Mouse (Mus musculus) heart, embryonic 12.5 days (tissue): Measurements from ENCODE around the gene Cdkn1a. TPM values are rescaled to one million over a fixed set of nuclear protein-coding genes. Genes with fewer than 3 reads are reported as not detected.

ENCODE experiments used
- ATAC-seq: fragments of 200-750 bp; cut with Nextera tagmentation; 2 replicates; pipeline ENCODE4 v1.8.0; 2017; ENCODE audit warnings: moderate TSS enrichment, moderate library complexity; ENCODE audit not compliant: insufficient number of reproducible peaks, low FRiP score
- H3K27ac ChIP-seq: fragments of 300-500 bp; sonication (generic); 2 replicates; pipeline ENCODE4 v1.5.1; 2016; ENCODE audit warnings: mild to moderate bottlenecking, moderate library complexity; ENCODE audit not compliant: poor library complexity, severe bottlenecking
- H3K27me3 ChIP-seq: fragments of 300-500 bp; sonication (generic); replicated peaks from 2 replicates; pipeline ENCODE4 v1.6.1; 2016; ENCODE audit warnings: mild to moderate bottlenecking, moderate library complexity
- H3K36me3 ChIP-seq: fragments of 300-500 bp; sonication (generic); 2 replicates; pipeline ENCODE4 v1.6.1; 2016; ENCODE audit warnings: mild to moderate bottlenecking, moderate library complexity
- H3K4me1 ChIP-seq: fragments of 300-500 bp; sonication (generic); replicated peaks from 2 replicates; pipeline ENCODE4 v1.6.1; 2016; ENCODE audit warnings: mild to moderate bottlenecking
- H3K4me2 ChIP-seq: fragments of 300-500 bp; sonication (generic); 2 replicates; pipeline ENCODE4 v1.6.1; 2016; ENCODE audit warnings: mild to moderate bottlenecking, moderate library complexity
- H3K4me3 ChIP-seq: fragments of 300-500 bp; sonication (generic); 2 replicates; pipeline ENCODE4 v1.5.1; 2016; ENCODE audit warnings: mild to moderate bottlenecking
- H3K9ac ChIP-seq: fragments of 300-500 bp; sonication (generic); 2 replicates; pipeline ENCODE4 v1.6.1; 2016; ENCODE audit warnings: mild to moderate bottlenecking, moderate library complexity
- H3K9me3 ChIP-seq: fragments of 300-500 bp; sonication (generic); replicated peaks from 2 replicates; pipeline ENCODE4 v1.6.1; 2016; ENCODE audit warnings: mild to moderate bottlenecking, moderate library complexity
- WGBS: fragments of 180-500 bp; shearing (Covaris S2); methylation state at CpG from one replicate; pipeline ENCODE4 v1.1.7; 2016; 5-methylcytosine and 5-hydroxymethylcytosine counted together
- polyA plus RNA-seq: library from polyadenylated mRNA; unstranded; fragments of >200 nt; fragmentation: Nextera tagmentation; extraction: Ambion mirVana; gene quantifications from 2 replicates; pipeline ENCODE4 v1.2.1, GENCODE M21; 2016

Cdkn1a gene
- polyA plus RNA-seq, 1 experiment from 2014 or later, result 45.3 TPM

DNA sequence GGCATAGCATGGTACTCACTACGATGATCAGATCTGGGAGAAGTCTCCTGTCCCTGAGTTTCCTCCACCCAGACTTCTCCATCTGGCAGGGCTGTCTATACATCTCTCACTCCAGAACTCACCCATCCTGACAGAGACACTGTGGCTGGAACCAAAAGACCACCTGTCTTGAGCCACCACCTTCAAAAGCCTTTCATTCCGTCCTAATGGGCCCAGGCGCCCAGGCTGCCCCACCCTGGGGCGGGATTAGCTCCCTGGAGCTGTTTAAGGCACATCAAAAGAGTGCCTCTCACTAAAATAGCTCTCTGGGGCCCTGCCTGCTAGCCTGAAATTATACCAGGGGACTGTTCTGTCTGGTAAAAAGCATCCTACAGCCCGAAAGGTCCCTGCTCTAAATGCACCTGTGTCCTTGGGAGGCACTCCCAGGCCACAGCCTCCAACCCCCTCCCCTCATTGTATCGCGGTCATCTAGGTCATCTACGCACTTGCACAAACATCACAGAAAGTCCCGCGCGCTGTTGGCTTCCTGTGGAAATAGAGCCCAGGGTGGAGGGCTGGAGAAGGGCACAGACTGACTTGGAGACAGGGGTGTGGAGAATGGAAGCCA, 18.0 kb upstream of the Cdkn1a start:
- no peaks in the 10 kb centered on the region for H3K9me3 ChIP-seq
- ATAC-seq, result no peak
- H3K4me2 ChIP-seq, result peak overlapping the region; percentile 59
- peak overlapping the region; percentile 54 for H3K9ac ChIP-seq
- H3K27ac ChIP-seq, result peak overlapping the region; percentile 84
- no peaks in the 10 kb centered on the region for H3K27me3 ChIP-seq
- H3K4me1 ChIP-seq, result peaks cover 42% of the 10 kb centered on the region
- no peaks in the 10 kb centered on the region for H3K36me3 ChIP-seq
- H3K4me3 ChIP-seq, result no peak overlapping the region
- 20% methylated on average over 11 of the region's 11 CpGs for WGBS

DNA sequence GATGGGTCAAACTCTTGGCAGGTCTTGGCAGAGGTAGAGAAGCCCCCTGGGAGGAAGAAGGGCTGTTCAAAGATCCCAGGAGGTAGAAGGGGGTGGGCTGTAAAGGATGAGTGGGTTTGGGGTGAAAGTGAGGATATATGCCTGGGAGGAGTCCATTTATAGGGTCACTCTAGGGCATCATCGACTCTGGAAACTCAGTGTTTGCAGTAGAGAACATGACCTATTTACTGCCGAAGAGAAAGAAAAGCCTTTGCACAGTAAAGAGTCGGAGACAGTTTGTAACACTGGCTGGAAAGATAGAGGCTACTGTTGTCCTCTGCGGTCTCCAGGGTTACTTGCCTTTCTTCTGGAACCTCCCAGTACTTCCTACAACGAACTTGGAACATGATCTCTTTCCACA, 17.5 kb upstream of the Cdkn1a start:
- H3K9me3 ChIP-seq, result no peaks in the 10 kb centered on the region
- peak overlapping the region; percentile 84 for H3K27ac ChIP-seq
- peaks cover 45% of the 10 kb centered on the region for H3K4me1 ChIP-seq
- peak overlapping the region; percentile 54 for H3K9ac ChIP-seq
- no peak for ATAC-seq
- H3K36me3 ChIP-seq, result no peaks in the 10 kb centered on the region
- peak overlapping the region; percentile 59 for H3K4me2 ChIP-seq
- no peaks in the 10 kb centered on the region for H3K27me3 ChIP-seq
- WGBS, result 35% methylated on average over 5 of the region's 5 CpGs
- H3K4me3 ChIP-seq, result no peak overlapping the region

DNA sequence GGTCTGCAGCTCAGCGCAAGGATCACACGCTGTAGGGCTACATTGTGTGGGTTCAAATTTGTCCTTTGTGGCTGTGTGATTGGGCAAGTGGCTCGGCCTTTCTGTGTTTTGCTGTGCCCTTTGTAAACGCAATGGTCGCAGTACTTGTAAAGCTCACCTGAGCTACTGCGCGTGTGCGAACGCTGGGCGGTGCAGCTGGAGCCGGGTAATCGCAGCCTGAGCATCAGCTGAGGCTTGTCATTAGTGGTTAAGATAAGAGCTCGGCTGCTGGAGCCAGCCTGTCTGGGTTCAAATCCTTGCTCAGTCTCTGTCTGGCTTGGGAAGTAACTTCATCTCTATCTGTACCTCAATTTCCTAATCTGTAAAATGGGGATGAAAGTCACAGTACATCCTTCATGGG, 16.7 kb upstream of the Cdkn1a start:
- Histone ChIP-seq H3K4me2 (no peak overlapping the region), H3K9me3 (no peaks in the 10 kb centered on the region), H3K27ac (no peak overlapping the region), H3K36me3 (no peaks in the 10 kb centered on the region), H3K4me1 (peaks cover 44% of the 10 kb centered on the region), H3K9ac (no peak overlapping the region), H3K27me3 (no peaks in the 10 kb centered on the region), H3K4me3 (no peak overlapping the region)
- ATAC-seq, result no peak
- WGBS, result 62% methylated on average over 13 of the region's 13 CpGs

DNA sequence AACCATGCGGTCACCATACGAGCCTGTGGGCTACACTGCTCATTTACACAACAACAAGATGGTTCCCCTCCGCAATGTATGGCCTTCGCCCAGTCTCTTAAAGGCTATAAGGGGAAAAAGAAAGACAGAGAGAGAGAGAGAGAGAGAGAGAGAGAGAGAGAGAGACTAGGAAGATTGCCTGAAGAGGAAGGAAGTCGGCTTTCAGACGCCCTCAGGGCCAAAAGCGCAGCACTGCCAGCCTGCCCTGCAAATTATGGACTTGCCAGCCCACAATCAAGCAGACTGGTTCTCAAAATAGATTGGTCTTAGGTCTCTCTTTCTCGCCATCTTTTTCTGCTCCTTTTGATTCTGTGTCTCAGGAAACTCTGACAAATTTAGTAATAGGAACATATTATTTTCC, 14.5 kb upstream of the Cdkn1a start:
- Histone ChIP-seq H3K27ac (no peak overlapping the region), H3K36me3 (no peaks in the 10 kb centered on the region), H3K4me3 (no peak overlapping the region), H3K27me3 (peaks cover 6% of the 10 kb centered on the region), H3K9me3 (no peaks in the 10 kb centered on the region), H3K9ac (no peak overlapping the region), H3K4me1 (peaks cover 53% of the 10 kb centered on the region), H3K4me2 (no peak overlapping the region)
- 79% methylated on average over 8 of the region's 8 CpGs for WGBS
- ATAC-seq, result no peak

DNA sequence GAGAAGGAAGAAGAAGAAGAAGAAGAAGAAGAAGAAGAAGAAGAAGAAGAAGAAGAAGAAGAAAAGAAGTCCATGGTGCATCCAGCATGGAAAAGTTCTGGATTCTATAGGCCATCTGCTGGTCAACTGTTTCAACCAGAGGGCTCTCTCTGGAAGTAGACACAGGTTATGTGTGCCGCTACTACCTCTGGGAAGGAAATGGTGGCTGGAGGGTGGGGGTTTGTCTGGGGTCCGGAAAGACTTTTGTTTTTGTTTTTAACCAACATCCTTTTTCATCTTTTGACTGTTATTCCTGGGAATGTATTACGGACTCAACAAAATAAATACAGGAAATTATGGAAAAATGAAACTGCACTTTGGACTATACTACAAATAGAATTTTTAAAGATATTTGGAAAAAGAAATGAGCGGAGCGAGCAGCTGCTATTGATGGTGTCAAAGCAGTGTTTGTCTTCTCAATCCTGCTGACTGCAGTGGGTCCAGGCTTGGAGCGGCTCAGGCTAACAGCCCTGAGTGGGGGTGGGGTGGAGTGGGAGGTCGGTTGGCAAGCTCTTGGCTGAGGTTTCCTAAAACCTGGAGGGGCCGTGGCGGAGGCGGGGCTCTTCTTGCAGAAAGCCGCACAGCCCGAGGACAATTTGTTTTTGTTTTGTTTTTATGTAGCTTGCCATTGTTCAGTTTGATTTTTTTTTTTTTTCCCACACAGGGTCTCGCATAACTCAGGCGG, 12.8 kb upstream of the Cdkn1a start:
- peak overlapping the region; percentile 41 for H3K4me3 ChIP-seq
- H3K27ac ChIP-seq, result peak overlapping the region; percentile 57; the same call in 1 of the 2 replicates
- ATAC-seq, result no peak
- 18% methylated on average over 14 of the region's 14 CpGs for WGBS
- peaks cover 18% of the 10 kb centered on the region for H3K27me3 ChIP-seq
- H3K36me3 ChIP-seq, result no peaks in the 10 kb centered on the region
- peak overlapping the region; percentile 63 for H3K4me2 ChIP-seq
- H3K9me3 ChIP-seq, result no peaks in the 10 kb centered on the region
- peaks cover 47% of the 10 kb centered on the region for H3K4me1 ChIP-seq
- peak overlapping the region; percentile 52 for H3K9ac ChIP-seq

DNA sequence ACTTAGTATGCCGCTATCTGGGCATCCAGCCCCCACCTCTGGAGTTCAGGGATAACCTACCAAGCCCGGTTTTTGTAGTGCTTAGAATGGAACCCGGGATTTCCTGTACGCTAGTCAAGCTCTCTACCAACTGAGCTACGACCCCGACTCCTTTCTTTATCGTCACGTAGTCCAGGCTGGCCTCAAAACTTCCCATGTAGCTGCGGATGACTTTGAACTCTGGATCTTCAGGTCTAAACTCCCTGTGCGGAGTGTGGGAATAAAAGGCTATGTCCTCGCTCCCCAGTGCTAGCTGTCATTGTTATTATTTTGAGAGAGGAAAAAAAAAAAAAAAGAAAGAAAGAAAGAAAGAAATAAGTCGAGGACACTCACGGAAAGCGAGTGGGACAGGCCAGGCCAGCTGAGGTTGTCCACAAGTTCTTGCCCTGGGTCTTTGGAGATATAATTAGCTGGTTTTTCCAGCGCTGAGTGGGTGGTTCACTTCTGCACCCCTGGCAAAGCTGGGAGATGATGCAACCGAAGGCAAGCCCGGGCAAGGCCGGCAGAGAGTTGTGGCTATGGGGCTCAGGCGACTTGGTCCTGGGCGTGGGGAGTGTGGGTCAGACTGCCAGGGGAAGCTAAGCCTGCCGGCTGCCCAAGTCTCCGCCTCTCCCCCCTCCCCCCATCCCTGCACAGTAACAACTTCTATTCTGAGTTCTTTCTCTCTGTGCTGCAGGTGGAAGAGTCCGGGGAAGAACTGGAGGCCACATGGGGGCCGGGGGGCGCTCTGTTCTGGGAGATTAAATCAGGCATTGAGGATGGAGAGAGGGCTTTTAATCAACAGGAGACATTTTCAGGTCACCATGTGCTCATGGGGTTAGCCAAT, 12.0 kb upstream of the Cdkn1a start:
- Histone ChIP-seq H3K9ac (peak overlapping the region; percentile 52), H3K27me3 (peaks cover 18% of the 10 kb centered on the region), H3K36me3 (no peaks in the 10 kb centered on the region), H3K4me2 (peak overlapping the region; percentile 63), H3K27ac (peak overlapping the region; percentile 57), H3K4me3 (peak overlapping the region; percentile 41), H3K9me3 (no peaks in the 10 kb centered on the region), H3K4me1 (peaks cover 39% of the 10 kb centered on the region)
- 6% methylated on average over 25 of the region's 25 CpGs for WGBS
- peak; percentile 61; the same call in 1 of the 2 replicates for ATAC-seq

DNA sequence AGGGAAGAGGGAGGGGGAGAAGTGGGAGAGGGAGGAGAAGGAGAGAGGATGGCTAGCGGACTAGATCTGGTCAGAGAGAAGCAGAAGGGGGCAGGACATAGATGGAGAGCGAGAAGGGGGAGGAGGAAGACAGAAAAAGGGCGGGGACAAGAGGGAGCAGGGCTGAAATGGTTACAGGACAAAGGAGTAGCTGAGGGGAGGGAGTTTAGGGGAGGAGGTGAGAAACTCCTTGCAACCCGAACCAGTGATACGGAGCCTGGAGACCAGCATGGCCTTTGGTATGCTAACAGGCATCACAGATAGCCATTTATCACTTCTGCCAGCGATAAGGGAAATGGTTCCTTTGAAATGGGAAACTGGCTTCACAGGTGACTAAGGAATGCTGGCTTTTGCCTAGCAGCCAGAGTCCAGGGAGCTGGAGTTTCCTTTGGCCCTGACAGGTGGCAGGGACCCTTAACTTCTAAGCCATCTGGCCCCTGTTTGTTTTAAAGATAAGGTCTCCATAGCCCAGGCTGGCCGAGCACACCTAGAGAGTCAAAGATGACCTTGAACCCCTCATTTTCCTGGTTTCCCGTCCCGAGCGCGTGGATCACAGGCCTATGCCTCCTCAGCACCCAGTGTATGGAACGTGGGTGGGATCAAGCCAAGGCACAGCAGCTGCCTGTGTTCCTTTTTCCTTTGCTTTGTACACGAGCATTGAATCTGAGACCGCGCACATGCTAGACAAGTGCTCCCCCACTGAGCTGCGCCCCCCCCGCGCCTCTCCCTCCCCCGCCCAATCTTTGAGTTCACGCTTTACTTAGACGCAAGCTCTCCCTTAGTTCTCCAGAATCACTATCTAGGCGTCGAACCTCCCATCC, 9.8 kb upstream of the Cdkn1a start:
- WGBS, result 4% methylated on average over 22 of the region's 23 CpGs
- Histone ChIP-seq H3K27me3 (peaks cover 18% of the 10 kb centered on the region), H3K4me2 (peak overlapping the region; percentile 45), H3K27ac (no peak overlapping the region), H3K9me3 (no peaks in the 10 kb centered on the region), H3K4me3 (peak overlapping the region; percentile 16; the same call in 1 of the 2 replicates), H3K9ac (0 out of 2 replicates have a peak overlapping the region, but pooled peaks have one; percentile 34), H3K4me1 (peaks cover 36% of the 10 kb centered on the region), H3K36me3 (no peaks in the 10 kb centered on the region)
- ATAC-seq, result no peak

DNA sequence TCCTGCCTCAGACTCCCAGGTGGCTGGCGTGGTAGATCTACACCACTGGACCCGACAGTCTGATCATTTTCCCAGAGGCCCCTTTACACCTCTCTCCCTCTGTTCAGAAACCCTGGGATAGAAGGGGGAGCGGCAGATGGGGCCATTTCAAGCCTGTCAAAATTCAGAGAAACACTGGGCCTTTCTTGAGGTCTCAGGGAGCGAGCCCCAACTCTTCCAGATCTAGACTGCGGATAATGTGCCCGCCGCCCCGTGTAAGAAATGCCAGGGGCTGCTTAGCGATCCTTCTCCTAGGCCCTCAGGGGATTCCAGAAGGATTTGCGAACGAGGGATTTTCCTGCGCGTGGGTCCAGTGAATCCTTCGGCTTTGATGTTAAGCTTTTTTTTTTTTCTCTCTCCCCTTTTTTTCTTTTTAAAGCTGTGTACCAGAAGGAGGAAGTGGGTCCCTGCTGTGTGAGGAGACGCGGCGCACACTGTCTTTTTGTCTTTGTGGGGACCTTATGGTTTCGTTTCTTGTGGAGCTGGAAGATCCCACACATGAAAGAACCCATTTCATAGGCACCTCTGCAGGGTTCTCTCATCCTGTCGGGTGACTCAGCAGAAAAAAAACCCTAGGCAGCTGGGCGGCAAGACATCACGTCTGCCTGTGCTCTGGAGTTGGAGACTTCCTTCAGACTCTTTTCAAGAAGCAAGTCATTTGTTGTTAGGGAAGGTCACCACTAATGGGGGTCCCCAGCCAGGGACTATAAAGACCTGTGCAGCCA, 9.0 kb upstream of the Cdkn1a start:
- Histone ChIP-seq H3K4me2 (peak overlapping the region; percentile 45), H3K4me3 (peak overlapping the region; percentile 16; the same call in 1 of the 2 replicates), H3K4me1 (peaks cover 36% of the 10 kb centered on the region), H3K9me3 (no peaks in the 10 kb centered on the region), H3K36me3 (no peaks in the 10 kb centered on the region), H3K9ac (0 out of 2 replicates have a peak overlapping the region, but pooled peaks have one; percentile 18), H3K27me3 (peaks cover 18% of the 10 kb centered on the region), H3K27ac (no peak overlapping the region)
- WGBS, result 15% methylated on average over 21 of the region's 21 CpGs
- no peak for ATAC-seq

DNA sequence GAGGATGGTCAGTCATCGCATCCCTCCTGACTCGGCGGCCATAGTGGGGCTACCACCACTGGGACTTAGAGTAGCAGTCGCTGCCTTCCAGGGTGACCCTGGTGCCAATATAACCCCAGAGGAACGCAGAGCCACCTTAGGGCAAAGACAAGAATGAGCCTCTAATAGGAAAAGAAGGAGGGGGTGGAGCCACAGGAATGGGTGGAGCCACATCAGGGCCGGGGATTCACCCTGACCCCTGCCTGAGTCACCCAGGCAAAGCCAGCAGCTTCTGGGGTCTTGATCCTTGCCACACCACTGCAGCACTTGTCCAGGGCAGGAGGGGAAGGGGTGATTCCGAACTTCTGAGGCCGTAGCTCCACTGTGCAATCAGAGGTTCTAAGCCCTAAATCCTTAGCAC, 7.2 kb upstream of the Cdkn1a start:
- H3K27me3 ChIP-seq, result peaks cover 18% of the 10 kb centered on the region
- WGBS, result 84% methylated on average over 8 of the region's 8 CpGs
- H3K4me1 ChIP-seq, result peaks cover 24% of the 10 kb centered on the region
- H3K4me2 ChIP-seq, result no peak overlapping the region
- ATAC-seq, result no peak
- H3K27ac ChIP-seq, result no peak overlapping the region
- no peaks in the 10 kb centered on the region for H3K36me3 ChIP-seq
- no peaks in the 10 kb centered on the region for H3K9me3 ChIP-seq
- no peak overlapping the region for H3K4me3 ChIP-seq
- H3K9ac ChIP-seq, result no peak overlapping the region

DNA sequence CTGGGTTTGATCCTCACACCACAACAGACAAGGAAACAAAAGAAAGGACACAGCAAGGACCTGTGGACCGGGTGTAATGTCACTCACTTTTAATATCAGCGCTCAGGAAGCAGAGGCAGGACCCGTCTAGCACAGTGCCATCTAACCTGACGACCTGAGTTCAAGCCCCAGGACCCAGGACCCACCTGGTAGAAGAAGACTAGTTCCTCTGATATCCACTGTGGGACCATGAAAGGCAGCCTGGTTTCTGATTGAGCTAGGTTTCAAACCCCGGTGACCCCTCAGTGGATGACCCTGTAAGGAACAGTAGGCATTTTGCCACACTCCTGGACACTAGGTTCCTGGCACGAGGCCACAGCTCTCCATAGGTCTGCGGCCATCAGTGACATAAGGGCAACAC, 6.1 kb upstream of the Cdkn1a start:
- no peaks in the 10 kb centered on the region for H3K36me3 ChIP-seq
- ATAC-seq, result no peak
- no peaks in the 10 kb centered on the region for H3K9me3 ChIP-seq
- peaks cover 15% of the 10 kb centered on the region for H3K4me1 ChIP-seq
- 86% methylated on average over 7 of the region's 7 CpGs for WGBS
- H3K27ac ChIP-seq, result no peak overlapping the region
- H3K9ac ChIP-seq, result no peak overlapping the region
- H3K4me2 ChIP-seq, result no peak overlapping the region
- peaks cover 18% of the 10 kb centered on the region for H3K27me3 ChIP-seq
- no peak overlapping the region for H3K4me3 ChIP-seq
